Comparison of ENCODE assay signal across 8 mouse cellular contexts in genomic region chr7:128238991-128239390, GRCm38 (mm10). TPM values are rescaled to one million over a fixed set of nuclear protein-coding genes. Genes with fewer than 3 reads are reported as not detected.
A peak's percentile ranks its signal among the peaks of the same experiment; 100 is the strongest.
DNase-seq lines count a peak whose midpoint lies in the region; ATAC-seq lines count a peak whose summit lies in the region.

No protein-coding gene starts in this region.

- peak overlapping the region; percentile 74 for H3K4me2 ChIP-seq in lung, embryonic 15.5 days

- H3K4me1 ChIP-seq in erythroblast, embryonic 14.5 days (ENCODE audit: control insufficient read depth): peaks cover 45% of the 10 kb centered on the region
- peaks cover 21% of the 10 kb centered on the region for H3K4me1 ChIP-seq in lung, embryonic 15.5 days

- H3K9me3 ChIP-seq in erythroblast, embryonic 14.5 days (ENCODE audit: control insufficient read depth, low read length): no peaks in the 10 kb centered on the region
- H3K9me3 ChIP-seq in lung, embryonic 15.5 days: no peaks in the 10 kb centered on the region

- peaks cover 52% of the 10 kb centered on the region for H3K36me3 ChIP-seq in erythroblast, embryonic 14.5 days (ENCODE audit: control insufficient read depth)
- peaks cover 38% of the 10 kb centered on the region for H3K36me3 ChIP-seq in lung, embryonic 15.5 days

- H3K9ac ChIP-seq in lung, embryonic 15.5 days: no peak overlapping the region; the same call in 1 of the 2 replicates

- DNase-seq in CD4-positive helper T cell, adult 2 months (ENCODE audit: low read depth, low spot score): peak; percentile 64
- peak; percentile 64 for DNase-seq in MN1 (ENCODE audit: low spot score)
- DNase-seq in kidney, adult 11 months: peak; percentile 27
- peak; percentile 70 to 76 for DNase-seq in spleen, postnatal 4 days (ENCODE audit: low spot score in 2 of 2)
- no peak for DNase-seq in adrenal gland, postnatal 36 days

- peak overlapping the region; percentile 81 for H3K4me3 ChIP-seq in erythroblast, embryonic 14.5 days (replicated peaks)
- H3K4me3 ChIP-seq in lung, embryonic 15.5 days: peak overlapping the region; percentile 67

- H3K27me3 ChIP-seq in erythroblast, embryonic 14.5 days (ENCODE audit: control insufficient read depth): no peaks in the 10 kb centered on the region
- no peaks in the 10 kb centered on the region for H3K27me3 ChIP-seq in lung, embryonic 15.5 days

- peak overlapping the region; percentile 98 for H3K27ac ChIP-seq in lung, embryonic 15.5 days

- 17% methylated on average over 4 of the region's 4 CpGs for WGBS in lung, embryonic 15.5 days

- no peak for ATAC-seq in lung, embryonic 15.5 days (ENCODE audit: borderline replicate concordance, extremely low read depth, low FRiP score, low TSS enrichment)
- no peak for ATAC-seq in inflammation-experienced regulatory T-cells, adult 6 months

RNA-seq across cellular contexts. Expression of gene 9130023H24Rik, which starts 1.2 kb away (rescaled TPM):
- polyA plus RNA-seq in erythroblast, embryonic 14.5 days (2012): 0.03 and 0.12 TPM in 2 replicates
- polyA plus RNA-seq in lung, embryonic 15.5 days (2015; fragmentation: Nextera tagmentation; extraction: Ambion mirVana): 8.2 and 9.1 TPM in 2 replicates
- 1 to 10 TPM; 2.6 to 4.9 (median 2.8) TPM for polyA plus RNA-seq in inflammation-experienced regulatory T-cells, adult 6 months (2017; shearing (Covaris generic))
- 1 to 10 TPM; 6.5 to 7.6 TPM for total RNA-seq in adrenal gland, postnatal 36 days (2021)

RNA-seq across cellular contexts. Expression of gene Armc5, which starts 1.8 kb away (rescaled TPM):
- 2.1 and 2.3 TPM in 2 replicates for polyA plus RNA-seq in erythroblast, embryonic 14.5 days (2012)
- polyA plus RNA-seq in lung, embryonic 15.5 days (2015; fragmentation: Nextera tagmentation; extraction: Ambion mirVana): 22.4 and 24.5 TPM in 2 replicates
- polyA plus RNA-seq in inflammation-experienced regulatory T-cells, adult 6 months (2017; shearing (Covaris generic)): 1 to 10 TPM; 4.9 to 5.6 (median 5.5) TPM
- total RNA-seq in adrenal gland, postnatal 36 days (2021): 10 to 100 TPM; 18.5 to 19.9 TPM

RNA-seq across cellular contexts. Expression of gene Tgfb1i1, which starts 7.6 kb away (rescaled TPM):
- polyA plus RNA-seq in erythroblast, embryonic 14.5 days (2012): 0.27 and 0.30 TPM in 2 replicates
- 173 and 178 TPM in 2 replicates for polyA plus RNA-seq in lung, embryonic 15.5 days (2015; fragmentation: Nextera tagmentation; extraction: Ambion mirVana)
- polyA plus RNA-seq in inflammation-experienced regulatory T-cells, adult 6 months (2017; shearing (Covaris generic)): 1 to 10 TPM in 1 of 3 experiments, under 1 TPM in 1, not detected in 1; 0.26 to 1.0 TPM
- 10 to 100 TPM; 18.3 to 28.9 TPM for total RNA-seq in adrenal gland, postnatal 36 days (2021)

RNA-seq across cellular contexts. Expression of gene Slc5a2, which starts 26.5 kb away (rescaled TPM):
- polyA plus RNA-seq in erythroblast, embryonic 14.5 days (2012): 0.88 and 1.4 TPM in 2 replicates
- polyA plus RNA-seq in lung, embryonic 15.5 days (2015; fragmentation: Nextera tagmentation; extraction: Ambion mirVana): 0.15 and 0.19 TPM in 2 replicates
- not detected for polyA plus RNA-seq in inflammation-experienced regulatory T-cells, adult 6 months (2017; shearing (Covaris generic))
- total RNA-seq in adrenal gland, postnatal 36 days (2021): not detected

RNA-seq across cellular contexts. Expression of gene Cox6a2, which starts 32.8 kb away (rescaled TPM):
- polyA plus RNA-seq in erythroblast, embryonic 14.5 days (2012): 0.10 TPM in 1 of 2 replicates, not detected in the other
- 19.0 and 23.9 TPM in 2 replicates for polyA plus RNA-seq in lung, embryonic 15.5 days (2015; fragmentation: Nextera tagmentation; extraction: Ambion mirVana)
- 1 to 10 TPM in 1 of 3 experiments, not detected in 2; 1.5 TPM for polyA plus RNA-seq in inflammation-experienced regulatory T-cells, adult 6 months (2017; shearing (Covaris generic))
- total RNA-seq in adrenal gland, postnatal 36 days (2021): 1 to 10 TPM in 1 of 2 experiments, not detected in 1; 6.9 TPM

Comparison
In these comparisons a context has a peak if more than half of its experiments do, and no peak if none do; other contexts are left out.
1. DNase-seq: peak in CD4-positive helper T cell, adult 2 months (single experiment), MN1 (single experiment), kidney, adult 11 months (single experiment) and spleen, postnatal 4 days (2 of 2); none in adrenal gland, postnatal 36 days (0 of 2).
2. RNA of gene Tgfb1i1, which starts 7.6 kb away (polyA plus RNA-seq): 173 to 178 TPM in lung, embryonic 15.5 days; 0.27 to 0.30 TPM in erythroblast, embryonic 14.5 days and 0.26 to 1.0 TPM in inflammation-experienced regulatory T-cells, adult 6 months; every median in the first group is over 10 times any median in the second.